24 mouse cellular contexts compared by ENCODE assay signal in genomic region chr11:34258849-34259469, GRCm38 (mm10). TPM values are rescaled to one million over a fixed set of nuclear protein-coding genes. Genes with fewer than 3 reads are reported as not detected.
DNase-seq lines count a peak whose midpoint lies in the region; ATAC-seq and TF ChIP-seq lines count a peak whose summit lies in the region.
"Had no signal": no experiment of that assay in that cellular context is flagged by ENCODE, and none has a peak within 500 bp of the region (broad histone marks: within the 10 kb centered on the region; RNA-seq: fewer than 3 reads in every experiment).

No protein-coding gene starts in this region.

- H3K27ac ChIP-seq in neural tube, embryonic 15.5 days (replicated peaks), result no peak overlapping the region
- H3K27ac ChIP-seq in liver, postnatal 0 days (ENCODE audit: low read depth), result no peak overlapping the region
- H3K27ac ChIP-seq: heart, embryonic 10.5 days; limb, embryonic 12.5 days; macrophage; midbrain, embryonic 15.5 days had no signal

- no peak overlapping the region for H3K4me2 ChIP-seq in neural tube, embryonic 15.5 days
- no peak overlapping the region for H3K4me2 ChIP-seq in liver, postnatal 0 days (ENCODE audit: low read depth, low read length)
- H3K4me2 ChIP-seq: limb, embryonic 12.5 days; midbrain, embryonic 15.5 days had no signal

- H3K27me3 ChIP-seq in neural tube, embryonic 15.5 days (replicated peaks), result no peaks in the 10 kb centered on the region
- no peaks in the 10 kb centered on the region for H3K27me3 ChIP-seq in liver, postnatal 0 days (ENCODE audit: insufficient read depth, low read length)
- H3K27me3 ChIP-seq: CH12.LX; limb, embryonic 12.5 days; midbrain, embryonic 15.5 days had no signal

- H3K36me3 ChIP-seq in neural tube, embryonic 15.5 days, result no peaks in the 10 kb centered on the region
- 0 out of 2 replicates have a peak, but pooled peaks cover 2% of the 10 kb centered on the region for H3K36me3 ChIP-seq in liver, postnatal 0 days (replicated peaks; ENCODE audit: insufficient read depth, low read length)
- H3K36me3 ChIP-seq: heart, embryonic 10.5 days; limb, embryonic 12.5 days; midbrain, embryonic 15.5 days had no signal

- H3K9ac ChIP-seq in neural tube, embryonic 15.5 days (replicated peaks), result no peak overlapping the region
- H3K9ac ChIP-seq in liver, postnatal 0 days (replicated peaks), result no peak overlapping the region
- H3K9ac ChIP-seq: limb, embryonic 12.5 days; midbrain, embryonic 15.5 days had no signal

- no peak for TF ChIP-seq CTCF in liver, postnatal 0 days (IDR thresholded peaks at IDR 0.05; ENCODE audit: low read depth)

- ATAC-seq in frontal cortex, adult (ENCODE audit: low TSS enrichment), result peak; percentile 98
- peak; percentile 63 for ATAC-seq in neural tube, embryonic 15.5 days (ENCODE audit: low FRiP score)
- ATAC-seq in liver, postnatal 0 days, result no peak
- ATAC-seq: inflammation-experienced regulatory T-cells, adult 6 months; midbrain, embryonic 15.5 days had no signal

- no peak overlapping the region for H3K4me3 ChIP-seq in neural tube, embryonic 15.5 days (replicated peaks)
- no peak overlapping the region for H3K4me3 ChIP-seq in liver, postnatal 0 days (ENCODE audit: low read depth, low read length)
- H3K4me3 ChIP-seq: heart, embryonic 10.5 days; limb, embryonic 12.5 days; midbrain, embryonic 15.5 days had no signal

- DNase-seq in cerebellum, postnatal 10 days, result peak; percentile 16 to 22
- DNase-seq in cerebellum, adult 9-11 months, result no peak
- peak; percentile 7 for DNase-seq in layer of hippocampus, adult 11-12 months (ENCODE audit: low spot score)
- DNase-seq in layer of hippocampus, postnatal 25 days (ENCODE audit: extremely low spot score in 1 of 2, low spot score in 1 of 2), result no peak
- DNase-seq in liver, postnatal 0 days, result no peak
- DNase-seq in heart, postnatal 25 days (ENCODE audit: low spot score), result no peak
- DNase-seq: cerebellum, adult 8-10 months; gastrocnemius, postnatal 14 days had no signal

- H3K9me3 ChIP-seq in neural tube, embryonic 15.5 days (replicated peaks), result no peaks in the 10 kb centered on the region
- H3K9me3 ChIP-seq in liver, postnatal 0 days (ENCODE audit: low read length), result no peaks in the 10 kb centered on the region
- H3K9me3 ChIP-seq: heart, embryonic 10.5 days; limb, embryonic 12.5 days; midbrain, embryonic 15.5 days had no signal

- no peak for TF ChIP-seq EP300 in liver, postnatal 0 days (IDR thresholded peaks at IDR 0.05; ENCODE audit: low read depth)

- 60% methylated on average over 12 of the region's 12 CpGs for WGBS in neural tube, embryonic 15.5 days
- 74% methylated on average over 12 of the region's 12 CpGs for WGBS in liver, postnatal 0 days (ENCODE audit: insufficient replicate concordance)

- peaks cover 12% of the 10 kb centered on the region; the same call in 1 of the 2 replicates for H3K4me1 ChIP-seq in neural tube, embryonic 15.5 days
- no peaks in the 10 kb centered on the region for H3K4me1 ChIP-seq in liver, postnatal 0 days (ENCODE audit: insufficient read depth)
- H3K4me1 ChIP-seq: heart, embryonic 10.5 days; limb, embryonic 12.5 days; midbrain, embryonic 15.5 days had no signal

- intact Hi-C loops in heart, postnatal 25 days (cut with DNase I), result no loop called here

RNA-seq across cellular contexts. Expression of gene Foxi1, which starts 51.1 kb away (rescaled TPM):
- total RNA-seq in layer of hippocampus, postnatal 25 days (2021), result not detected
- polyA plus RNA-seq in neural tube, embryonic 15.5 days (2015; fragmentation: Nextera tagmentation; extraction: Ambion mirVana), result not detected in 2 replicates
- not detected in 2 replicates for polyA plus RNA-seq in liver, postnatal 0 days (2015; fragmentation: Nextera tagmentation; extraction: Ambion mirVana)
- total RNA-seq in heart, postnatal 25 days (2021), result not detected
- total RNA-seq: CH12.LX; gastrocnemius, postnatal 14 days; hematopoietic stem cell, adult 5-6 weeks; layer of hippocampus, adult 18-20 months; neutrophil, adult 5-6 weeks had no signal
- polyA plus RNA-seq: embryonic facial prominence, embryonic 11.5 days; forebrain, embryonic 11.5 days; heart, embryonic 10.5 days; inflammation-experienced regulatory T-cells, adult 6 months; limb, embryonic 12.5 days; liver, embryonic 16.5 days; macrophage; midbrain, embryonic 15.5 days; spleen, adult 2 months; testis, adult 2 months had no signal

RNA-seq across cellular contexts. Expression of gene Fam196b, which starts 55.7 kb away (rescaled TPM):
- total RNA-seq in layer of hippocampus, postnatal 25 days (2021), result under 1 TPM; 0.86 to 0.89 TPM
- polyA plus RNA-seq in neural tube, embryonic 15.5 days (2015; fragmentation: Nextera tagmentation; extraction: Ambion mirVana), result 3.6 and 4.0 TPM in 2 replicates
- 0.11 and 0.13 TPM in 2 replicates for polyA plus RNA-seq in liver, postnatal 0 days (2015; fragmentation: Nextera tagmentation; extraction: Ambion mirVana)
- not detected for total RNA-seq in heart, postnatal 25 days (2021)
- polyA plus RNA-seq: macrophage had no signal

Comparison
In these comparisons a context has a peak if more than half of its experiments do, and no peak if none do; other contexts are left out.
1. DNase-seq: peak in cerebellum, postnatal 10 days (2 of 2) and layer of hippocampus, adult 11-12 months (single experiment); none in cerebellum, adult 9-11 months (single experiment), layer of hippocampus, postnatal 25 days (0 of 2), liver, postnatal 0 days (single experiment) and heart, postnatal 25 days (single experiment).